ENCODE assay signal across 11 mouse cellular contexts in the genomic region with DNA sequence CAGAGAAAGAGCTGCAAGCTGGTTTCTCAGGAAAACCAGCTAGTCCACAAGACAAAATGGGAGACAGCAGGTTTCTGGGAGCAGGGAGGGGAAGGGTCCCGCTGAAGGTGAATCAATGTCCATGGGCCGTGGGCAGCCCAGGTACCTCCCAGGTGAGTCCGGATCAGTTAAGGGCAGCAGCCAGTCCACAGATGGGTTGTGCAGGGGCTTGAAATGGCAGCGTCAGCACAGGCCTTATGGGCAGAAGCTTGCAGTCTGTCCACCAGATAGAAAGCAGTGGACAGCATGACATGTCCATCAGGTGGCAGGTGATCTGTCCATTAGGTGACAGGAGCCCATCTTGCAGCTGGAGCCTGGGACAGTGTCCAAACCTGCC. TPM values are rescaled to one million over a fixed set of nuclear protein-coding genes. Genes with fewer than 3 reads are reported as not detected.
DNase-seq lines count a peak whose midpoint lies in the region; ATAC-seq and TF ChIP-seq lines count a peak whose summit lies in the region.
"Not testable (repeated sequence)": the region's sequence is repeated elsewhere in the genome, so short reads cannot be mapped to it uniquely, and the experiment has no call there.
"Had no signal": no experiment of that assay in that cellular context is flagged by ENCODE, and none has a peak within 500 bp of the region (broad histone marks: within the 10 kb centered on the region; RNA-seq: fewer than 3 reads in every experiment).

No protein-coding gene starts in this region.

- H3K27ac ChIP-seq in embryonic facial prominence, embryonic 15.5 days (replicated peaks); hindbrain, embryonic 12.5 days; kidney, embryonic 16.5 days (ENCODE audit: low read length); lung, embryonic 14.5 days (ENCODE audit: low read depth); midbrain, embryonic 16.5 days (ENCODE audit: low read length); stomach, embryonic 16.5 days (ENCODE audit: low read length): not testable (repeated sequence)

- H3K27me3 ChIP-seq in embryonic facial prominence, embryonic 15.5 days; hindbrain, embryonic 12.5 days; kidney, embryonic 16.5 days (ENCODE audit: insufficient read depth, low read length); lung, embryonic 14.5 days (ENCODE audit: insufficient read depth, low read length); midbrain, embryonic 16.5 days (ENCODE audit: control insufficient read depth, insufficient read depth, low read depth, low read length); stomach, embryonic 16.5 days (ENCODE audit: control insufficient read depth, insufficient read depth, low read length): not testable (repeated sequence)

- WGBS in embryonic facial prominence, embryonic 15.5 days, result 65% methylated on average over 4 of the region's 4 CpGs
- WGBS in hindbrain, embryonic 12.5 days, result 65% methylated on average over 3 of the region's 4 CpGs
- 70% methylated on average over 4 of the region's 4 CpGs for WGBS in kidney, embryonic 16.5 days
- WGBS in lung, embryonic 14.5 days, result 40% methylated on average over 2 of the region's 4 CpGs
- WGBS in midbrain, embryonic 16.5 days, result 74% methylated on average over 3 of the region's 4 CpGs
- 71% methylated on average over 4 of the region's 4 CpGs for WGBS in stomach, embryonic 16.5 days

- peak; percentile 18 for DNase-seq in cerebellum, adult 9-10 months
- peak; percentile 84 for DNase-seq in heart, adult 11 months
- not testable (repeated sequence) for DNase-seq in lung, embryonic 14.5 days

- ATAC-seq in embryonic facial prominence, embryonic 15.5 days (ENCODE audit: insufficient number of reproducible peaks, low FRiP score, low TSS enrichment, low read depth); kidney, embryonic 16.5 days (ENCODE audit: low FRiP score, low TSS enrichment); lung, embryonic 14.5 days (ENCODE audit: insufficient read depth): not testable (repeated sequence)
- peak; percentile 33; the same call in 1 of the 2 replicates for ATAC-seq in hindbrain, embryonic 12.5 days (ENCODE audit: low FRiP score)
- peak; percentile 25 for ATAC-seq in midbrain, embryonic 16.5 days
- ATAC-seq in stomach, embryonic 16.5 days (ENCODE audit: insufficient read depth, low FRiP score), result 0 out of 2 replicates have a peak, but pooled peaks have one; percentile 8

- H3K4me2 ChIP-seq in embryonic facial prominence, embryonic 15.5 days (replicated peaks); lung, embryonic 14.5 days; stomach, embryonic 16.5 days (ENCODE audit: low read depth, low read length): not testable (repeated sequence)
- peak overlapping the region; percentile 42 for H3K4me2 ChIP-seq in hindbrain, embryonic 12.5 days (replicated peaks)
- H3K4me2 ChIP-seq in kidney, embryonic 16.5 days (replicated peaks; ENCODE audit: low read depth, low read length), result peak overlapping the region; percentile 32; the same call in 1 of the 2 replicates
- peak overlapping the region; percentile 50; the same call in 1 of the 2 replicates for H3K4me2 ChIP-seq in midbrain, embryonic 16.5 days (ENCODE audit: low read length)

- H3K36me3 ChIP-seq in embryonic facial prominence, embryonic 15.5 days; hindbrain, embryonic 12.5 days; kidney, embryonic 16.5 days (ENCODE audit: insufficient read depth, low read length); lung, embryonic 14.5 days (ENCODE audit: insufficient read depth); midbrain, embryonic 16.5 days (ENCODE audit: control insufficient read depth, insufficient read depth, low read length); stomach, embryonic 16.5 days (ENCODE audit: control insufficient read depth, insufficient read depth, low read length): not testable (repeated sequence)

- not testable (repeated sequence) for TF ChIP-seq CTCF in lung, embryonic 14.5 days (IDR thresholded peaks at IDR 0.05; ENCODE audit: low read depth)

- H3K9me3 ChIP-seq in embryonic facial prominence, embryonic 15.5 days (replicated peaks); hindbrain, embryonic 12.5 days (replicated peaks); kidney, embryonic 16.5 days (ENCODE audit: low read length); lung, embryonic 14.5 days (ENCODE audit: low read depth, low read length); midbrain, embryonic 16.5 days (replicated peaks; ENCODE audit: control insufficient read depth, low read length, poor library complexity, severe bottlenecking); stomach, embryonic 16.5 days (replicated peaks; ENCODE audit: control insufficient read depth, low read length): not testable (repeated sequence)

- H3K4me3 ChIP-seq in embryonic facial prominence, embryonic 15.5 days (replicated peaks), result 0 out of 2 replicates have a peak overlapping the region, but pooled peaks have one; percentile 16
- peak overlapping the region; percentile 23 for H3K4me3 ChIP-seq in hindbrain, embryonic 12.5 days
- 0 out of 2 replicates have a peak overlapping the region, but pooled peaks have one; percentile 15 for H3K4me3 ChIP-seq in kidney, embryonic 16.5 days (ENCODE audit: low read length)
- H3K4me3 ChIP-seq in lung, embryonic 14.5 days (ENCODE audit: low read depth, low read length), result 0 out of 2 replicates have a peak overlapping the region, but pooled peaks have one; percentile 8
- peak overlapping the region; percentile 20 for H3K4me3 ChIP-seq in midbrain, embryonic 16.5 days (ENCODE audit: low read depth, low read length)
- H3K4me3 ChIP-seq in stomach, embryonic 16.5 days (replicated peaks; ENCODE audit: low read length), result not testable (repeated sequence)

- H3K4me1 ChIP-seq in embryonic facial prominence, embryonic 15.5 days; hindbrain, embryonic 12.5 days; kidney, embryonic 16.5 days (ENCODE audit: insufficient read depth, low read length); lung, embryonic 14.5 days (ENCODE audit: insufficient read depth); midbrain, embryonic 16.5 days (ENCODE audit: control insufficient read depth, insufficient read depth, low read length); stomach, embryonic 16.5 days (ENCODE audit: control insufficient read depth, insufficient read depth, low read length): not testable (repeated sequence)

- H3K9ac ChIP-seq in embryonic facial prominence, embryonic 15.5 days; hindbrain, embryonic 12.5 days; kidney, embryonic 16.5 days (replicated peaks; ENCODE audit: low read length); lung, embryonic 14.5 days; stomach, embryonic 16.5 days (ENCODE audit: low read length): not testable (repeated sequence)
- H3K9ac ChIP-seq in midbrain, embryonic 16.5 days (ENCODE audit: low read depth, low read length), result 0 out of 2 replicates have a peak overlapping the region, but pooled peaks have one; percentile 34

RNA-seq across cellular contexts. Expression of gene Rtl8a, which starts 0.9 kb away (rescaled TPM):
- 70.3 and 77.3 TPM in 2 replicates for polyA plus RNA-seq in embryonic facial prominence, embryonic 15.5 days (2015; fragmentation: Nextera tagmentation; extraction: Ambion mirVana)
- polyA plus RNA-seq in hindbrain, embryonic 12.5 days (2016; fragmentation: Nextera tagmentation; extraction: Ambion mirVana), result 131 and 132 TPM in 2 replicates
- polyA plus RNA-seq in kidney, embryonic 16.5 days (2015; fragmentation: Nextera tagmentation; extraction: Ambion mirVana), result 73.7 and 76.8 TPM in 2 replicates
- 79.7 and 79.9 TPM in 2 replicates for polyA plus RNA-seq in lung, embryonic 14.5 days (2014; fragmentation: Nextera tagmentation; extraction: Ambion mirVana)
- polyA plus RNA-seq in midbrain, embryonic 16.5 days (2015; fragmentation: Nextera tagmentation; extraction: Ambion mirVana), result 218 and 231 TPM in 2 replicates
- 44.0 and 44.7 TPM in 2 replicates for polyA plus RNA-seq in stomach, embryonic 16.5 days (2015; fragmentation: Nextera tagmentation; extraction: Ambion mirVana)
- polyA plus RNA-seq: G1E had no signal

RNA-seq across cellular contexts. Expression of gene Rtl8b, which starts 27.6 kb away (rescaled TPM):
- 58.7 and 62.4 TPM in 2 replicates for polyA plus RNA-seq in embryonic facial prominence, embryonic 15.5 days (2015; fragmentation: Nextera tagmentation; extraction: Ambion mirVana)
- polyA plus RNA-seq in hindbrain, embryonic 12.5 days (2016; fragmentation: Nextera tagmentation; extraction: Ambion mirVana), result 97.0 and 107 TPM in 2 replicates
- polyA plus RNA-seq in kidney, embryonic 16.5 days (2015; fragmentation: Nextera tagmentation; extraction: Ambion mirVana), result 66.1 and 66.3 TPM in 2 replicates
- polyA plus RNA-seq in lung, embryonic 14.5 days (2014; fragmentation: Nextera tagmentation; extraction: Ambion mirVana), result 65.6 and 72.5 TPM in 2 replicates
- polyA plus RNA-seq in midbrain, embryonic 16.5 days (2015; fragmentation: Nextera tagmentation; extraction: Ambion mirVana), result 179 and 185 TPM in 2 replicates
- polyA plus RNA-seq in stomach, embryonic 16.5 days (2015; fragmentation: Nextera tagmentation; extraction: Ambion mirVana), result 30.5 and 35.6 TPM in 2 replicates
- polyA plus RNA-seq: G1E had no signal

RNA-seq across cellular contexts. Expression of gene Gm14597, which starts 33.8 kb away (rescaled TPM):
- polyA plus RNA-seq in embryonic facial prominence, embryonic 15.5 days (2015; fragmentation: Nextera tagmentation; extraction: Ambion mirVana), result not detected in 2 replicates
- polyA plus RNA-seq in hindbrain, embryonic 12.5 days (2016; fragmentation: Nextera tagmentation; extraction: Ambion mirVana), result not detected in 2 replicates
- polyA plus RNA-seq in kidney, embryonic 16.5 days (2015; fragmentation: Nextera tagmentation; extraction: Ambion mirVana), result not detected in 2 replicates
- polyA plus RNA-seq in lung, embryonic 14.5 days (2014; fragmentation: Nextera tagmentation; extraction: Ambion mirVana), result not detected in 2 replicates
- polyA plus RNA-seq in midbrain, embryonic 16.5 days (2015; fragmentation: Nextera tagmentation; extraction: Ambion mirVana), result 0.76 TPM in 1 of 2 replicates, not detected in the other
- polyA plus RNA-seq in stomach, embryonic 16.5 days (2015; fragmentation: Nextera tagmentation; extraction: Ambion mirVana), result not detected in 2 replicates
- polyA plus RNA-seq: G1E; limb, embryonic 10.5 days; liver, postnatal 0 days had no signal

RNA-seq across cellular contexts. Expression of gene Rtl8c, which starts 34.8 kb away (rescaled TPM):
- 52.2 and 53.9 TPM in 2 replicates for polyA plus RNA-seq in embryonic facial prominence, embryonic 15.5 days (2015; fragmentation: Nextera tagmentation; extraction: Ambion mirVana)
- 98.0 and 99.3 TPM in 2 replicates for polyA plus RNA-seq in hindbrain, embryonic 12.5 days (2016; fragmentation: Nextera tagmentation; extraction: Ambion mirVana)
- polyA plus RNA-seq in kidney, embryonic 16.5 days (2015; fragmentation: Nextera tagmentation; extraction: Ambion mirVana), result 72.6 and 78.3 TPM in 2 replicates
- polyA plus RNA-seq in lung, embryonic 14.5 days (2014; fragmentation: Nextera tagmentation; extraction: Ambion mirVana), result 29.7 and 30.8 TPM in 2 replicates
- 229 and 233 TPM in 2 replicates for polyA plus RNA-seq in midbrain, embryonic 16.5 days (2015; fragmentation: Nextera tagmentation; extraction: Ambion mirVana)
- 33.4 and 39.1 TPM in 2 replicates for polyA plus RNA-seq in stomach, embryonic 16.5 days (2015; fragmentation: Nextera tagmentation; extraction: Ambion mirVana)
- polyA plus RNA-seq: G1E had no signal
